Mouse (Mus musculus) lung, postnatal 0 days (tissue): ENCODE data around the gene Usp48. TPM values are rescaled to one million over a fixed set of nuclear protein-coding genes. Genes with fewer than 3 reads are reported as not detected.

Experiments used
- ATAC-seq: fragments of 200-750 bp; cut with Nextera tagmentation; 2 replicates; pipeline ENCODE4 v1.8.0; 2017; ENCODE audit warnings: moderate library complexity
- DNase-seq: peaks from one replicate; pipeline ENCODE4 v3.0.0-alpha.2; 2016; ENCODE audit warnings: low spot score
- H3K27ac ChIP-seq: fragments of 300-500 bp; sonication (generic); 2 replicates; pipeline ENCODE4 v1.5.1; 2014; ENCODE audit warnings: antibody characterized with exemption, mild to moderate bottlenecking, low read length, mixed read lengths
- H3K27me3 ChIP-seq: fragments of 300-500 bp; sonication (generic); replicated peaks from 2 replicates; pipeline ENCODE4 v1.6.1; 2014; ENCODE audit warnings: low read length, mixed read lengths; ENCODE audit not compliant: insufficient read depth
- H3K36me3 ChIP-seq: fragments of 300-500 bp; sonication (generic); 2 replicates; pipeline ENCODE4 v1.6.1; 2014; ENCODE audit warnings: low read length, mixed read lengths; ENCODE audit not compliant: insufficient read depth
- H3K4me1 ChIP-seq: fragments of 300-500 bp; sonication (generic); 2 replicates; pipeline ENCODE4 v1.6.1; 2014; ENCODE audit warnings: antibody characterized with exemption, low read depth, low read length, mixed read lengths; ENCODE audit not compliant: insufficient read depth
- H3K4me2 ChIP-seq: fragments of 300-500 bp; sonication (generic); replicated peaks from 2 replicates; pipeline ENCODE4 v1.6.1; 2014; ENCODE audit warnings: low read depth, mild to moderate bottlenecking, low read length, moderate library complexity, mixed read lengths
- H3K4me3 ChIP-seq: fragments of 300-500 bp; sonication (generic); 2 replicates; pipeline ENCODE4 v1.5.1; 2014; ENCODE audit warnings: low read depth, low read length
- H3K9ac ChIP-seq: fragments of 300-500 bp; sonication (generic); replicated peaks from 2 replicates; pipeline ENCODE4 v1.6.1; 2014; ENCODE audit warnings: low read depth, mild to moderate bottlenecking
- H3K9me3 ChIP-seq: fragments of 300-500 bp; sonication (generic); 2 replicates; pipeline ENCODE4 v1.6.1; 2016; ENCODE audit warnings: low read length, mixed read lengths
- CTCF ChIP-seq: IDR thresholded peaks from 2 replicates; pipeline ENCODE4 v1.5.1; 2016; ENCODE audit warnings: antibody characterized with exemption, mild to moderate bottlenecking
- EP300 ChIP-seq: IDR thresholded peaks from 2 replicates; pipeline ENCODE4 v1.6.1; 2016; ENCODE audit warnings: antibody characterized with exemption, mild to moderate bottlenecking, control low read depth
- WGBS: fragments of 180-500 bp; shearing (Covaris S2); extraction: QIAGEN DNeasy Blood & Tissue Kit; methylation state at CpG from one replicate; pipeline ENCODE4 v1.1.7; 2014; 5-methylcytosine and 5-hydroxymethylcytosine counted together
- polyA plus RNA-seq: library from polyadenylated mRNA; unstranded; fragments of >200 nt; fragmentation: Nextera tagmentation; extraction: Ambion mirVana; gene quantifications from 2 replicates; pipeline ENCODE4 v1.2.1, GENCODE M21; 2015

Usp48 gene
- polyA plus RNA-seq, 1 experiment from 2014 or later = 30.9 TPM

- TF ChIP-seq EP300 (no peak), CTCF (no peak)
- 79% methylated on average over 4 of the region's 4 CpGs for WGBS
- Histone ChIP-seq H3K4me2 (no peak overlapping the region), H3K4me3 (no peak overlapping the region), H3K9ac (no peak overlapping the region), H3K36me3 (no peaks in the 10 kb centered on the region), H3K4me1 (peaks cover 5% of the 10 kb centered on the region), H3K9me3 (no peaks in the 10 kb centered on the region), H3K27me3 (peaks cover 16% of the 10 kb centered on the region; the same call in 1 of the 2 replicates), H3K27ac (no peak overlapping the region)
- ATAC-seq (no peak), DNase-seq (no peak)
These were observed 69.9 kb downstream of the Usp48 start for GRCm38 (mm10) chr4:137663491-137663890.

DNA sequence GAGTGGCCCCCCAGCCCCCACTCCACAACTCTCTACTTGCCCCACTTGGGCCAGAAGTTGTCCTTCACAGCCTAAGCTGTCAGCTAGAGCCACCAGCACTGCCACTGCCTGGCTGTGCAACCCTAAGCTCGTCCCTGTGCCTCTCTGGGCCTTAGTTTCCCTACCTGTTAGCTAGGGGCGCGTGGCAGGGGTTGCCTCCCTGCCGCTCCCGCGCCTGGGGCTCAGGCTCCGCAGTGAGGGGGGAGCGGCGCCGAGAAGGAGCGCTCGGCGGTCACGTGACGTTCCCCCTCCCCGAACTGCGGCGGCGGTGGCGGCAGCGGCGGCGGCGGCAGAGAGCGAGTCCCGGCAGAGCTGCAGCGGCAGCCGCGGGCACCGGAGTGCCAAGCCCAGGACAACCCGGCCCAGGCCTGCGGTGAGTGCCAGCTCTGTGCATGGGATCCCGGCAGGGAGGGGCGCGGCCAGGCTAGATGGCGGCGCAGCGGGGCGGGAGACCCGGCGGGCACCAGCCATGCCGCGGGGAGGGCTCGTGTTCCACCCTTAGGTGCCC is 71.0 kb downstream of the Usp48 start, which contains the start of gene Rap1gap:
TSS of gene Rap1gap (plus strand) at position 294 of the 547 bp plus-strand sequence.
- no peaks in the 10 kb centered on the region for H3K9me3 ChIP-seq
- peaks cover 16% of the 10 kb centered on the region; the same call in 1 of the 2 replicates for H3K27me3 ChIP-seq
- no peak within 1 kb of the TSS for H3K27ac ChIP-seq
- peak within 1 kb of the TSS; percentile 12; the same call in 1 of the 2 replicates for H3K9ac ChIP-seq
- H3K4me2 ChIP-seq = peak within 1 kb of the TSS; percentile 66
- under 1% methylated on average over 32 of the region's 44 CpGs for WGBS
- H3K4me1 ChIP-seq = peaks cover 5% of the 10 kb centered on the region
- H3K36me3 ChIP-seq = no peaks in the 10 kb centered on the region
- DNase-seq = peak; percentile 29
- H3K4me3 ChIP-seq = peak within 1 kb of the TSS; percentile 37
- no peak for ATAC-seq
- TF ChIP-seq EP300 (no peak), CTCF (no peak)

GRCm38 (mm10) chr4:137664980-137665675 is 71.6 kb downstream of the Usp48 start:
- peaks cover 16% of the 10 kb centered on the region; the same call in 1 of the 2 replicates for H3K27me3 ChIP-seq
- peak overlapping the region; percentile 66 for H3K4me2 ChIP-seq
- no peaks in the 10 kb centered on the region for H3K9me3 ChIP-seq
- H3K9ac ChIP-seq = no peak overlapping the region
- peak overlapping the region; percentile 37 for H3K4me3 ChIP-seq
- no peaks in the 10 kb centered on the region for H3K36me3 ChIP-seq
- ATAC-seq = no peak
- DNase-seq = no peak
- H3K27ac ChIP-seq = no peak overlapping the region
- no peak for TF ChIP-seq CTCF
- TF ChIP-seq EP300 = no peak
- WGBS = 11% methylated on average over 14 of the region's 15 CpGs
- H3K4me1 ChIP-seq = peaks cover 4% of the 10 kb centered on the region

DNA sequence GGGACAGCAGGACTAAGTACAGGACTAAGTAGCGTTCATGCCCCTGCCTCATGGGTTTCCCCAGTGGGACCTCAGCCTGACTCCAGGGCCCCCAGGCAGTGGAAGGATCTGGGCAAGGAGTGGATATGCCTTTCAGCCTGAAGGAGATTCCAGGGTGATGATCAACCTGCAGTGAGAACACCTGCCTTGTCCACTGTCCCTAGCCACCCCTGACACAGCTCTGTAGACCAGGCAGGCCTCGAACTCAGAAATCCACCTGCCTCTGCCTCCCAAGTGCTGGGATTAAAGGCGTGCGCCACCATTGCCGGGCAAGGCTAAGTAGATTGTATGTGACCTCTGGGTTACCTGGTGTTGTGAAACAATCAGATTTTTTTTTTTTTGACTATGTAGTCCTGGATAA is 72.2 kb downstream of the Usp48 start:
- no peaks in the 10 kb centered on the region for H3K9me3 ChIP-seq
- H3K4me2 ChIP-seq = no peak overlapping the region
- ATAC-seq (no peak), DNase-seq (no peak)
- TF ChIP-seq EP300 (no peak), CTCF (no peak)
- 94% methylated on average over 5 of the region's 5 CpGs for WGBS
- no peak overlapping the region for H3K27ac ChIP-seq
- no peak overlapping the region for H3K9ac ChIP-seq
- no peak overlapping the region for H3K4me3 ChIP-seq
- no peaks in the 10 kb centered on the region; the same call in 1 of the 2 replicates for H3K4me1 ChIP-seq
- H3K36me3 ChIP-seq = no peaks in the 10 kb centered on the region
- peaks cover 16% of the 10 kb centered on the region; the same call in 1 of the 2 replicates for H3K27me3 ChIP-seq

DNA sequence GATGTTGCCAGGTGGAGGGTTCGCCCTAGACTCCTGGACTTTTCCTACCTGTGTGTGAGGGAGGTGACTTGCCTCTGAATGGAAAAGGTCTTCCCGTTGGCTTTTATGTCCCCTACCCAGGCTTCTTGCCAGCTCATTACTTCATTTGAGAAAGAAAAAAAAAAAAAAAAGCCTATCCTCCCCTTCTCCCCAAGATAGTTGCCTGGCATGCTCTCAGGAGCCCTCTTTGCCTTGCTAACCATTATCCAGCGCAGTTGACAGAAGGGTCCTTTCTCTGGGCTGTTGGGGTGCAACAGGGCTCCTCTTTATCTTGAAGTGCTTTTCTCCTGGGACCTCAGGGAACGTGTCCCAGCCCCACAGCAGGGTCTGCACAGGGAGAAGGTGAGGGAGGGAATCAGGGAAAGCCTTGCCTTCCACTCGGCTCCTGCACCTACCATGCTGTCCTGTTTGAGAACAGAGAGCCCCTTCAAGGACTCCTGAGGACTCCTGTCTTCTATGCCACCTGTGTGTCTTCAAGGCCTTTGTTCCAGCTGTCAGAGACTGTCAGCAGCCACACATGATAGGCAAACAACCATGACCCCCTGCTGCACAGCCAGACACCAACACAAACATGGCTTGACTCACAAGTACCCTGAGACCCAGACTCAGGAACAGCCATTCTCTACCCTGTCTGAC is 72.9 kb downstream of the Usp48 start:
- no peak overlapping the region for H3K4me2 ChIP-seq
- H3K9ac ChIP-seq = no peak overlapping the region
- DNase-seq (no peak), ATAC-seq (no peak)
- peaks cover 16% of the 10 kb centered on the region; the same call in 1 of the 2 replicates for H3K27me3 ChIP-seq
- no peaks in the 10 kb centered on the region for H3K9me3 ChIP-seq
- H3K4me3 ChIP-seq = no peak overlapping the region
- 52% methylated on average over 5 of the region's 5 CpGs for WGBS
- no peak overlapping the region for H3K27ac ChIP-seq
- TF ChIP-seq CTCF (no peak), EP300 (no peak)
- H3K4me1 ChIP-seq = no peaks in the 10 kb centered on the region; the same call in 1 of the 2 replicates
- H3K36me3 ChIP-seq = no peaks in the 10 kb centered on the region

DNA sequence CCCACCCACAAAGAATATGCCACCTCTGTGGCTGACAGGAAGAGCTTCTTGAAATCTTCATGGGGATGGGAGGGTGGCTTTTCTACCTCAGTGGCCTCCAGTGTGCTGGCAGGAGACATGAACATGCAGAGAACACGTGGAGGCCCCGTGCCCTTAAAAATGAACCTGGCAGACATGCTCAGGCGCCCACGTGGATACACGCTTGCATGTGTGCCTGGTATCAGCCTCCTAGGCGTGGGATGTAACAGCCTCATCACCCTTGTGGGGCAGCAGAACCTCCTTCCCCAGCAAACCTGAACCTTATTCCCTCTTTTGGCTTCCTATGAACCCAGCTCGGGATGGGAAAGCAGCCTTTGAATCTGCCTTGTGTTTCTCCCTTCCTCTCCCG is 73.4 kb downstream of the Usp48 start:
- Histone ChIP-seq H3K9ac (no peak overlapping the region), H3K27me3 (peaks cover 16% of the 10 kb centered on the region; the same call in 1 of the 2 replicates)

More for the DNA sequence above, 73.4 kb downstream of the Usp48 start:
- no peak overlapping the region for H3K27ac ChIP-seq
- DNase-seq (no peak), ATAC-seq (no peak)
- no peaks in the 10 kb centered on the region for H3K9me3 ChIP-seq
- no peaks in the 10 kb centered on the region for H3K36me3 ChIP-seq
- H3K4me2 ChIP-seq = no peak overlapping the region
- TF ChIP-seq CTCF (no peak), EP300 (no peak)
- H3K4me3 ChIP-seq = no peak overlapping the region
- WGBS = 64% methylated on average over 8 of the region's 8 CpGs
- H3K4me1 ChIP-seq = no peaks in the 10 kb centered on the region; the same call in 1 of the 2 replicates
